Mouse (Mus musculus) embryonic facial prominence, embryonic 15.5 days (tissue): ENCODE results near the gene Lrit3. TPM values are rescaled to one million over a fixed set of nuclear protein-coding genes. Genes with fewer than 3 reads are reported as not detected.

ENCODE experiments used
- ATAC-seq: fragments of 200-750 bp; cut with Nextera tagmentation; 2 replicates; pipeline ENCODE4 v1.8.0; 2017; ENCODE audit warnings: low read depth, moderate TSS enrichment; ENCODE audit not compliant: insufficient number of reproducible peaks, low FRiP score, low TSS enrichment
- H3K27ac ChIP-seq: fragments of 300-500 bp; sonication (generic); replicated peaks from 2 replicates; pipeline ENCODE4 v1.5.1; 2015; ENCODE audit warnings: mild to moderate bottlenecking, inconsistent platforms
- H3K27me3 ChIP-seq: fragments of 300-500 bp; sonication (generic); 2 replicates; pipeline ENCODE4 v1.6.1; 2015; ENCODE audit warnings: inconsistent platforms
- H3K36me3 ChIP-seq: fragments of 300-500 bp; sonication (generic); 2 replicates; pipeline ENCODE4 v1.6.1; 2015; ENCODE audit warnings: mild to moderate bottlenecking, inconsistent platforms
- H3K4me1 ChIP-seq: fragments of 300-500 bp; sonication (generic); 2 replicates; pipeline ENCODE4 v1.6.1; 2015; ENCODE audit warnings: inconsistent platforms
- H3K4me2 ChIP-seq: fragments of 300-500 bp; sonication (generic); replicated peaks from 2 replicates; pipeline ENCODE4 v1.6.1; 2015; ENCODE audit warnings: mild to moderate bottlenecking, inconsistent platforms
- H3K4me3 ChIP-seq: fragments of 300-500 bp; sonication (generic); replicated peaks from 2 replicates; pipeline ENCODE4 v1.5.1; 2015; ENCODE audit warnings: mild to moderate bottlenecking, inconsistent platforms
- H3K9ac ChIP-seq: fragments of 300-500 bp; sonication (generic); 2 replicates; pipeline ENCODE4 v1.6.1; 2015; ENCODE audit warnings: inconsistent platforms
- H3K9me3 ChIP-seq: fragments of 300-500 bp; sonication (generic); replicated peaks from 2 replicates; pipeline ENCODE4 v1.6.1; 2016; ENCODE audit warnings: inconsistent platforms
- WGBS: fragments of 180-500 bp; shearing (Covaris S2); methylation state at CpG from one replicate; pipeline ENCODE4 v1.1.7; 2015; 5-methylcytosine and 5-hydroxymethylcytosine counted together
- polyA plus RNA-seq: library from polyadenylated mRNA; unstranded; fragments of >200 nt; fragmentation: Nextera tagmentation; extraction: Ambion mirVana; gene quantifications from 2 replicates; pipeline ENCODE4 v1.2.1, GENCODE M21; 2015

Lrit3 gene
- polyA plus RNA-seq = not detected in 2 replicates

- Histone ChIP-seq H3K36me3 (no peaks in the 10 kb centered on the region), H3K4me2 (no peak within 1 kb of the TSS), H3K4me1 (no peaks in the 10 kb centered on the region), H3K9ac (no peak within 1 kb of the TSS), H3K9me3 (no peaks in the 10 kb centered on the region), H3K4me3 (no peak within 1 kb of the TSS), H3K27me3 (no peaks in the 10 kb centered on the region), H3K27ac (no peak within 1 kb of the TSS)
- WGBS = 80% methylated on average over 10 of the region's 10 CpGs
- ATAC-seq = no peak
Observed at GRCm38 (mm10) chr3:129803765-129804164, at the start of gene Lrit3. Gene Lrit3, minus strand, starts transcription at chr3:129804030.

GRCm38 (mm10) chr3:129846846-129847245, 43.0 kb upstream of the Lrit3 start:
- H3K4me1 ChIP-seq = no peaks in the 10 kb centered on the region
- no peak overlapping the region for H3K4me2 ChIP-seq
- H3K27me3 ChIP-seq = no peaks in the 10 kb centered on the region
- no peak overlapping the region for H3K4me3 ChIP-seq
- no peak for ATAC-seq
- H3K9ac ChIP-seq = no peak overlapping the region
- H3K27ac ChIP-seq = no peak overlapping the region
- no peaks in the 10 kb centered on the region for H3K9me3 ChIP-seq
- WGBS = 84% methylated on average over 7 of the region's 7 CpGs
- H3K36me3 ChIP-seq = no peaks in the 10 kb centered on the region

GRCm38 (mm10) chr3:129845868-129846267, 42.0 kb upstream of the Lrit3 start:
- no peak for ATAC-seq
- H3K36me3 ChIP-seq = no peaks in the 10 kb centered on the region
- WGBS = 81% methylated on average over 2 of the region's 2 CpGs

GRCm38 (mm10) chr3:129838017-129838416, 34.2 kb upstream of the Lrit3 start:
- Histone ChIP-seq H3K9me3 (no peaks in the 10 kb centered on the region), H3K36me3 (no peaks in the 10 kb centered on the region), H3K4me3 (no peak overlapping the region), H3K27me3 (no peaks in the 10 kb centered on the region), H3K4me2 (no peak overlapping the region), H3K9ac (no peak overlapping the region), H3K27ac (no peak overlapping the region), H3K4me1 (no peaks in the 10 kb centered on the region)
- ATAC-seq = no peak
- WGBS = 56% methylated on average over 7 of the region's 7 CpGs

More at GRCm38 (mm10) chr3:129845868-129846267, 42.0 kb upstream of the Lrit3 start:
- Histone ChIP-seq H3K27me3 (no peaks in the 10 kb centered on the region), H3K4me3 (no peak overlapping the region), H3K4me1 (no peaks in the 10 kb centered on the region), H3K4me2 (no peak overlapping the region), H3K27ac (no peak overlapping the region), H3K9me3 (no peaks in the 10 kb centered on the region), H3K9ac (no peak overlapping the region)

GRCm38 (mm10) chr3:129836965-129837364, 33.1 kb upstream of the Lrit3 start:
- no peak overlapping the region for H3K4me2 ChIP-seq
- no peak for ATAC-seq
- H3K27me3 ChIP-seq = peaks cover 3% of the 10 kb centered on the region; the same call in 1 of the 2 replicates
- no peak overlapping the region for H3K9ac ChIP-seq
- H3K4me1 ChIP-seq = no peaks in the 10 kb centered on the region
- H3K9me3 ChIP-seq = no peaks in the 10 kb centered on the region
- 88% methylated on average over 6 of the region's 6 CpGs for WGBS
- no peak overlapping the region for H3K27ac ChIP-seq
- no peak overlapping the region for H3K4me3 ChIP-seq
- H3K36me3 ChIP-seq = no peaks in the 10 kb centered on the region

- no peaks in the 10 kb centered on the region for H3K9me3 ChIP-seq
- H3K27ac ChIP-seq = no peak overlapping the region
- no peaks in the 10 kb centered on the region; the same call in 1 of the 2 replicates for H3K4me1 ChIP-seq
- H3K9ac ChIP-seq = no peak overlapping the region
- H3K4me3 ChIP-seq = no peak overlapping the region
- H3K36me3 ChIP-seq = no peaks in the 10 kb centered on the region
- peak overlapping the region; percentile 10; the same call in 1 of the 2 replicates for H3K4me2 ChIP-seq
- H3K27me3 ChIP-seq = peaks cover 3% of the 10 kb centered on the region; the same call in 1 of the 2 replicates
- WGBS = 16% methylated on average over 11 of the region's 11 CpGs
- ATAC-seq = no peak
Observed at GRCm38 (mm10) chr3:129836051-129836697, 32.3 kb upstream of the Lrit3 start.

- peak within 1 kb of the TSS; percentile 10; the same call in 1 of the 2 replicates for H3K4me2 ChIP-seq
- H3K9ac ChIP-seq = no peak within 1 kb of the TSS
- ATAC-seq = no peak
- no peak within 1 kb of the TSS for H3K27ac ChIP-seq
- no peaks in the 10 kb centered on the region for H3K36me3 ChIP-seq
- peaks cover 3% of the 10 kb centered on the region; the same call in 1 of the 2 replicates for H3K27me3 ChIP-seq
- no peak within 1 kb of the TSS for H3K4me3 ChIP-seq
- WGBS = 61% methylated on average over 6 of the region's 6 CpGs
- no peaks in the 10 kb centered on the region; the same call in 1 of the 2 replicates for H3K4me1 ChIP-seq
- no peaks in the 10 kb centered on the region for H3K9me3 ChIP-seq
Observed at GRCm38 (mm10) chr3:129835388-129835934, 31.6 kb upstream of the Lrit3 start, which contains the start of gene Cfi. Gene Cfi, plus strand, starts transcription at chr3:129835884.

- no peaks in the 10 kb centered on the region for H3K9me3 ChIP-seq
- WGBS = under 1% methylated on average over 60 of the region's 60 CpGs
- H3K4me2 ChIP-seq = peak within 1 kb of the TSS; percentile 75
- H3K27ac ChIP-seq = peak within 1 kb of the TSS; percentile 91
- peak within 1 kb of the TSS; percentile 82 for H3K4me3 ChIP-seq
- ATAC-seq = peak; percentile 94
- peaks cover 11% of the 10 kb centered on the region for H3K4me1 ChIP-seq
- peaks cover 21% of the 10 kb centered on the region for H3K36me3 ChIP-seq
- peaks cover 3% of the 10 kb centered on the region; the same call in 1 of the 2 replicates for H3K27me3 ChIP-seq
- peak within 1 kb of the TSS; percentile 76 for H3K9ac ChIP-seq
Observed at GRCm38 (mm10) chr3:129831035-129831568, 27.3 kb upstream of the Lrit3 start, which contains the start of gene Gar1. Gene Gar1, minus strand, starts transcription at chr3:129831396.

GRCm38 (mm10) chr3:129830626-129831025, 26.8 kb upstream of the Lrit3 start:
- Histone ChIP-seq H3K27me3 (peaks cover 3% of the 10 kb centered on the region; the same call in 1 of the 2 replicates), H3K9ac (peak overlapping the region; percentile 76), H3K9me3 (no peaks in the 10 kb centered on the region), H3K4me1 (peaks cover 11% of the 10 kb centered on the region), H3K36me3 (peaks cover 25% of the 10 kb centered on the region), H3K4me3 (peak overlapping the region; percentile 82), H3K27ac (peak overlapping the region; percentile 91), H3K4me2 (peak overlapping the region; percentile 75)
- WGBS = 0% methylated on average over 38 of the region's 45 CpGs
- peak; percentile 5; the same call in 1 of the 2 replicates for ATAC-seq

- Histone ChIP-seq H3K27me3 (peaks cover 3% of the 10 kb centered on the region; the same call in 1 of the 2 replicates), H3K4me1 (peaks cover 11% of the 10 kb centered on the region), H3K36me3 (peaks cover 49% of the 10 kb centered on the region), H3K9me3 (no peaks in the 10 kb centered on the region), H3K27ac (no peak overlapping the region), H3K4me3 (no peak overlapping the region), H3K9ac (no peak overlapping the region), H3K4me2 (no peak overlapping the region)
- no peak for ATAC-seq
- WGBS = 96% methylated on average over 5 of the region's 5 CpGs
Observed at GRCm38 (mm10) chr3:129827691-129828090, 23.9 kb upstream of the Lrit3 start.

GRCm38 (mm10) chr3:129826691-129827090, 22.9 kb upstream of the Lrit3 start:
- no peaks in the 10 kb centered on the region for H3K27me3 ChIP-seq
- no peak for ATAC-seq
- no peak overlapping the region for H3K27ac ChIP-seq
- no peak overlapping the region for H3K9ac ChIP-seq
- H3K9me3 ChIP-seq = no peaks in the 10 kb centered on the region
- H3K4me3 ChIP-seq = no peak overlapping the region
- peaks cover 11% of the 10 kb centered on the region for H3K4me1 ChIP-seq
- H3K4me2 ChIP-seq = no peak overlapping the region
- peaks cover 49% of the 10 kb centered on the region for H3K36me3 ChIP-seq
- WGBS = 91% methylated on average over 10 of the region's 10 CpGs
